Mouse (Mus musculus) forebrain, embryonic 16.5 days (tissue): ENCODE results near the gene Nufip1. TPM values are rescaled to one million over a fixed set of nuclear protein-coding genes. Genes with fewer than 3 reads are reported as not detected.

Source experiments
- ATAC-seq: fragments of 200-750 bp; cut with Nextera tagmentation; 2 replicates; pipeline ENCODE4 v1.8.0; 2017; ENCODE audit warnings: mild to moderate bottlenecking, moderate library complexity
- H3K27ac ChIP-seq: fragments of 300-500 bp; sonication (generic); 2 replicates; pipeline ENCODE4 v1.5.1; 2014; ENCODE audit warnings: low read length, control low read depth
- H3K27me3 ChIP-seq: fragments of 300-500 bp; sonication (generic); replicated peaks from 2 replicates; pipeline ENCODE4 v1.6.1; 2014; ENCODE audit warnings: low read length; ENCODE audit not compliant: control insufficient read depth, insufficient read depth
- H3K36me3 ChIP-seq: fragments of 300-500 bp; sonication (generic); 2 replicates; pipeline ENCODE4 v1.6.1; 2014; ENCODE audit not compliant: control insufficient read depth, insufficient read depth
- H3K4me1 ChIP-seq: fragments of 300-500 bp; sonication (generic); replicated peaks from 2 replicates; pipeline ENCODE4 v1.6.1; 2014; ENCODE audit warnings: low read length; ENCODE audit not compliant: control insufficient read depth, insufficient read depth
- H3K4me2 ChIP-seq: fragments of 300-500 bp; sonication (generic); 2 replicates; pipeline ENCODE4 v1.6.1; 2014; ENCODE audit warnings: mild to moderate bottlenecking, low read length, control low read depth
- H3K4me3 ChIP-seq: fragments of 300-500 bp; sonication (generic); replicated peaks from 2 replicates; pipeline ENCODE4 v1.5.1; 2014; ENCODE audit warnings: mild to moderate bottlenecking, low read length, control low read depth
- H3K9ac ChIP-seq: fragments of 300-500 bp; sonication (generic); replicated peaks from 2 replicates; pipeline ENCODE4 v1.6.1; 2014; ENCODE audit warnings: low read depth, low read length, control low read depth
- H3K9me3 ChIP-seq: fragments of 300-500 bp; sonication (generic); 2 replicates; pipeline ENCODE4 v1.6.1; 2016; ENCODE audit warnings: low read length; ENCODE audit not compliant: control insufficient read depth
- WGBS: fragments of 180-500 bp; shearing (Covaris S2); extraction: QIAGEN DNeasy Blood & Tissue Kit; methylation state at CpG from one replicate; pipeline ENCODE4 v1.1.7; 2014; 5-methylcytosine and 5-hydroxymethylcytosine counted together
- polyA plus RNA-seq: library from polyadenylated mRNA; unstranded; fragments of >200 nt; fragmentation: Nextera tagmentation; extraction: Ambion mirVana; gene quantifications from 2 replicates; pipeline ENCODE4 v1.2.1, GENCODE M21; 2015

Nufip1 gene
- polyA plus RNA-seq, 1 experiment from 2014 or later = 15.4 TPM

GRCm38 (mm10) chr14:76164236-76164635, 53.5 kb downstream of the Nufip1 start:
- H3K4me1 ChIP-seq = peaks cover 7% of the 10 kb centered on the region
- H3K4me2 ChIP-seq = no peak overlapping the region
- H3K36me3 ChIP-seq = no peaks in the 10 kb centered on the region
- WGBS = 31% methylated on average over 11 of the region's 11 CpGs
- H3K27me3 ChIP-seq = no peaks in the 10 kb centered on the region
- no peak overlapping the region for H3K27ac ChIP-seq
- no peak for ATAC-seq
- H3K9me3 ChIP-seq = no peaks in the 10 kb centered on the region
- no peak overlapping the region for H3K4me3 ChIP-seq
- no peak overlapping the region for H3K9ac ChIP-seq

GRCm38 (mm10) chr14:76164904-76165755, 54.4 kb downstream of the Nufip1 start:
- H3K4me2 ChIP-seq = peak overlapping the region; percentile 48

GRCm38 (mm10) chr14:76169876-76170466, 59.3 kb downstream of the Nufip1 start:
- Histone ChIP-seq H3K36me3 (no peaks in the 10 kb centered on the region), H3K4me1 (peaks cover 6% of the 10 kb centered on the region), H3K9ac (no peak overlapping the region), H3K27ac (no peak overlapping the region), H3K4me2 (no peak overlapping the region), H3K27me3 (no peaks in the 10 kb centered on the region), H3K9me3 (no peaks in the 10 kb centered on the region), H3K4me3 (no peak overlapping the region)
- peak; percentile 50; the same call in 1 of the 2 replicates for ATAC-seq
- WGBS = 64% methylated on average over 10 of the region's 11 CpGs

More at GRCm38 (mm10) chr14:76164904-76165755, 54.4 kb downstream of the Nufip1 start:
- no peaks in the 10 kb centered on the region for H3K9me3 ChIP-seq
- ATAC-seq = peak; percentile 45; the same call in 1 of the 2 replicates
- peaks cover 7% of the 10 kb centered on the region for H3K4me1 ChIP-seq
- H3K27me3 ChIP-seq = no peaks in the 10 kb centered on the region
- peak overlapping the region; percentile 29; the same call in 1 of the 2 replicates for H3K9ac ChIP-seq
- H3K36me3 ChIP-seq = no peaks in the 10 kb centered on the region
- no peak overlapping the region for H3K27ac ChIP-seq
- H3K4me3 ChIP-seq = peak overlapping the region; percentile 23
- 39% methylated on average over 32 of the region's 32 CpGs for WGBS

- no peak overlapping the region for H3K9ac ChIP-seq
- H3K4me2 ChIP-seq = no peak overlapping the region
- WGBS = 80% methylated on average over 8 of the region's 8 CpGs
- H3K9me3 ChIP-seq = no peaks in the 10 kb centered on the region
- H3K27me3 ChIP-seq = no peaks in the 10 kb centered on the region
- H3K36me3 ChIP-seq = no peaks in the 10 kb centered on the region
- H3K4me3 ChIP-seq = no peak overlapping the region
- H3K27ac ChIP-seq = no peak overlapping the region
- H3K4me1 ChIP-seq = peaks cover 6% of the 10 kb centered on the region; the same call in 1 of the 2 replicates
- ATAC-seq = no peak
Observed at GRCm38 (mm10) chr14:76171285-76171684, 60.6 kb downstream of the Nufip1 start.

GRCm38 (mm10) chr14:76174328-76174727, 63.6 kb downstream of the Nufip1 start:
- H3K9ac ChIP-seq = no peak overlapping the region
- 86% methylated on average over 7 of the region's 7 CpGs for WGBS

GRCm38 (mm10) chr14:76175808-76176207, 65.1 kb downstream of the Nufip1 start:
- Histone ChIP-seq H3K27me3 (no peaks in the 10 kb centered on the region), H3K27ac (no peak overlapping the region)
- WGBS = 5% methylated on average over 5 of the region's 5 CpGs

More at GRCm38 (mm10) chr14:76174328-76174727, 63.6 kb downstream of the Nufip1 start:
- ATAC-seq = no peak
- H3K9me3 ChIP-seq = no peaks in the 10 kb centered on the region
- H3K4me3 ChIP-seq = no peak overlapping the region
- no peaks in the 10 kb centered on the region for H3K27me3 ChIP-seq
- H3K4me1 ChIP-seq = peaks cover 6% of the 10 kb centered on the region; the same call in 1 of the 2 replicates
- no peak overlapping the region for H3K4me2 ChIP-seq
- H3K27ac ChIP-seq = no peak overlapping the region
- no peaks in the 10 kb centered on the region for H3K36me3 ChIP-seq

GRCm38 (mm10) chr14:76177230-76177629, 66.5 kb downstream of the Nufip1 start:
- Histone ChIP-seq H3K4me1 (peaks cover 6% of the 10 kb centered on the region; the same call in 1 of the 2 replicates), H3K27me3 (no peaks in the 10 kb centered on the region), H3K27ac (no peak overlapping the region), H3K36me3 (no peaks in the 10 kb centered on the region), H3K4me2 (no peak overlapping the region), H3K9ac (no peak overlapping the region), H3K4me3 (no peak overlapping the region), H3K9me3 (no peaks in the 10 kb centered on the region)
- 94% methylated on average over 9 of the region's 9 CpGs for WGBS
- ATAC-seq = no peak

More at GRCm38 (mm10) chr14:76175808-76176207, 65.1 kb downstream of the Nufip1 start:
- H3K9me3 ChIP-seq = no peaks in the 10 kb centered on the region
- H3K4me1 ChIP-seq = peaks cover 6% of the 10 kb centered on the region; the same call in 1 of the 2 replicates
- no peak for ATAC-seq
- no peak overlapping the region for H3K9ac ChIP-seq
- no peaks in the 10 kb centered on the region for H3K36me3 ChIP-seq
- H3K4me3 ChIP-seq = no peak overlapping the region
- no peak overlapping the region for H3K4me2 ChIP-seq

- 88% methylated on average over 2 of the region's 2 CpGs for WGBS
- Histone ChIP-seq H3K9ac (no peak overlapping the region), H3K4me3 (no peak overlapping the region), H3K4me1 (peaks cover 6% of the 10 kb centered on the region; the same call in 1 of the 2 replicates), H3K27me3 (no peaks in the 10 kb centered on the region), H3K4me2 (no peak overlapping the region), H3K27ac (no peak overlapping the region), H3K36me3 (no peaks in the 10 kb centered on the region), H3K9me3 (no peaks in the 10 kb centered on the region)
- no peak for ATAC-seq
Observed at GRCm38 (mm10) chr14:76178447-76178846, 67.8 kb downstream of the Nufip1 start.

- Histone ChIP-seq H3K36me3 (no peaks in the 10 kb centered on the region), H3K4me2 (no peak overlapping the region), H3K4me1 (peaks cover 6% of the 10 kb centered on the region; the same call in 1 of the 2 replicates), H3K9me3 (no peaks in the 10 kb centered on the region), H3K27me3 (no peaks in the 10 kb centered on the region), H3K9ac (no peak overlapping the region), H3K4me3 (no peak overlapping the region), H3K27ac (no peak overlapping the region)
- ATAC-seq = no peak
- WGBS = 85% methylated on average over 6 of the region's 6 CpGs
Observed at GRCm38 (mm10) chr14:76179343-76179742, 68.7 kb downstream of the Nufip1 start.
